Mouse (Mus musculus) kidney, postnatal 0 days (tissue): ENCODE data around the gene Tpgs1. TPM values are rescaled to one million over a fixed set of nuclear protein-coding genes. Genes with fewer than 3 reads are reported as not detected.

Experiments
- ATAC-seq: fragments of 200-750 bp; cut with Nextera tagmentation; replicated peaks from 2 replicates; pipeline ENCODE4 v1.8.0; 2017; ENCODE audit warnings: low read depth, moderate number of reproducible peaks, moderate TSS enrichment, moderate library complexity; ENCODE audit not compliant: low FRiP score
- DNase-seq: peaks from one replicate; pipeline ENCODE4 v3.0.0-alpha.2; 2016; ENCODE audit warnings: low spot score
- H3K27ac ChIP-seq: fragments of 300-500 bp; sonication (generic); 2 replicates; pipeline ENCODE4 v1.5.1; 2014; ENCODE audit warnings: mild to moderate bottlenecking
- H3K27me3 ChIP-seq: fragments of 300-500 bp; sonication (generic); 2 replicates; pipeline ENCODE4 v1.6.1; 2014; ENCODE audit warnings: low read length, mixed read lengths; ENCODE audit not compliant: insufficient read depth
- H3K36me3 ChIP-seq: fragments of 300-500 bp; sonication (generic); 2 replicates; pipeline ENCODE4 v1.6.1; 2014; ENCODE audit warnings: low read length, mixed read lengths; ENCODE audit not compliant: insufficient read depth
- H3K4me1 ChIP-seq: fragments of 300-500 bp; sonication (generic); replicated peaks from 2 replicates; pipeline ENCODE4 v1.6.1; 2014; ENCODE audit warnings: antibody characterized with exemption, low read length, mixed read lengths; ENCODE audit not compliant: insufficient read depth
- H3K4me2 ChIP-seq: fragments of 300-500 bp; sonication (generic); 2 replicates; pipeline ENCODE4 v1.6.1; 2014; ENCODE audit warnings: mild to moderate bottlenecking, low read length, moderate library complexity, mixed read lengths
- H3K4me3 ChIP-seq: fragments of 300-500 bp; sonication (generic); replicated peaks from 2 replicates; pipeline ENCODE4 v1.5.1; 2014; ENCODE audit warnings: low read depth, low read length
- H3K9ac ChIP-seq: fragments of 300-500 bp; sonication (generic); 2 replicates; pipeline ENCODE4 v1.6.1; 2014; ENCODE audit warnings: low read depth, low read length
- H3K9me3 ChIP-seq: fragments of 300-500 bp; sonication (generic); replicated peaks from 2 replicates; pipeline ENCODE4 v1.6.1; 2016; ENCODE audit warnings: low read length, inconsistent platforms, mixed read lengths
- CTCF ChIP-seq: IDR thresholded peaks from 2 replicates; pipeline ENCODE4 v1.5.1; 2016; ENCODE audit warnings: antibody characterized with exemption, low read depth, mild to moderate bottlenecking, moderate library complexity
- WGBS: fragments of 180-500 bp; shearing (Covaris S2); extraction: QIAGEN DNeasy Blood & Tissue Kit; methylation state at CpG from one replicate; pipeline ENCODE4 v1.1.7; 2014; 5-methylcytosine and 5-hydroxymethylcytosine counted together
- polyA plus RNA-seq: library from polyadenylated mRNA; unstranded; fragments of >200 nt; fragmentation: Nextera tagmentation; extraction: Ambion mirVana; gene quantifications from 2 replicates; pipeline ENCODE4 v1.2.1, GENCODE M21; 2015

Tpgs1 gene
- polyA plus RNA-seq, 1 experiment from 2014 or later, result 84.9 TPM

DNA sequence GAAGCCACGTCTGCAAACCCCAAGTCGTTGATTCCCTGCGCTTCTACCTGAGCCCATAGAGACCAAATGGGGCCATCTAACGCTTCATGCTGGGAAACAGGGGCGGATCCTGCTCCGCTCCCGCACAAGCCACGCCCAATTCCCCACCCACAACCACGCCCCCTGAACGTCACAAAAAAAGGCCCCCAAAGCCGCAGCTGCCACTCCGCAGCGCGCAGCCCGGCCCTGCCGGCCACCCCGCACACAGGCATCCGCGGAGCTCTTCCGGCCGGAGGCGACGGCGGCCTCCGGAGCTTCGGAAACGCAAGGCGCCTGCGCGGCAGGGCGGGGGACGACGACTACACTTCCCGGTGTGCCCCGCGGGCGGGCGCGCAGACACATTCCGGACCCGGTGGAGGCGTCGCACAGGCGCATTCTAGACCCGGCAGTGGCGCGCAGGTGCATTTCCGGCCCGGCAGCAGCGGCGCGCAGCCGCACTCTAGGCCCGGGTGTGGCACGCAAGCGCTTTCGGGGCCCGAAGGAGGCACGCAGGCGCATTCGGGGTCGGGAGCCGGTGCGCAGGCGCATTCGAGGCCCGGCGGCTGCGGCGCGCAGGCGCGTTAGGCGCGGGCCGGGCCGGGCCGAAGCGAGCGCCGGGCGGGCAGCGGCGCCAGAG is 12.5 kb downstream of the Tpgs1 start, which contains the start of gene Cdc34:
Gene Cdc34 (plus strand): TSS at position 605 of the 655 bp plus-strand sequence.
- H3K9me3 ChIP-seq, result no peaks in the 10 kb centered on the region
- peak; percentile 51 for TF ChIP-seq CTCF

DNA sequence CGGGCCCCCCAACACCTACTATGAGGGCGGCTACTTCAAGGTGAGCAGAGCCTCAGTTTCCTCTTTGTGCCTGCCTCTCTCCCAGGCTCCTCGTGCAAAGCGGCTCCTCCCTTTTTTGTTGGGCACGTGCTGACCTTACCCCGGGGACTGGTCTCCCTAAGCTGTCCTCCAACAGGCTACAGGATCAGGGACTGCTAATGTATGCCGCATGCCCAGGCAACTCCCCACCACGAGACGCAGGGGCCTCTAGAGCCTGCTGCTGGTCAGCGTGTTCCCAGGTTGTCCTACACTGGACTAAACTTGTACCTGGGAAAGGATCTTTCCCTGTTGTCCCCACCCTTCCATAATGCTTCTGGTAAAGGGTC is 13.4 kb downstream of the Tpgs1 start:
- no peak for TF ChIP-seq CTCF
- ATAC-seq, result 0 out of 2 replicates have a peak, but pooled peaks have one; percentile 4
- Histone ChIP-seq H3K9me3 (no peaks in the 10 kb centered on the region), H3K4me2 (peak overlapping the region; percentile 78), H3K27me3 (no peaks in the 10 kb centered on the region), H3K9ac (peak overlapping the region; percentile 87), H3K4me3 (peak overlapping the region; percentile 80), H3K36me3 (peaks cover 31% of the 10 kb centered on the region; the same call in 1 of the 2 replicates), H3K4me1 (peaks cover 5% of the 10 kb centered on the region; the same call in 1 of the 2 replicates), H3K27ac (peak overlapping the region; percentile 92)
- no peak for DNase-seq
- WGBS, result 1% methylated on average over 10 of the region's 10 CpGs

More for the DNA sequence above, 12.5 kb downstream of the Tpgs1 start, which contains the start of gene Cdc34:
- Histone ChIP-seq H3K4me1 (peaks cover 5% of the 10 kb centered on the region; the same call in 1 of the 2 replicates), H3K4me2 (peak within 1 kb of the TSS; percentile 78), H3K27me3 (no peaks in the 10 kb centered on the region), H3K9ac (peak within 1 kb of the TSS; percentile 87), H3K27ac (peak within 1 kb of the TSS; percentile 92), H3K36me3 (peaks cover 23% of the 10 kb centered on the region; the same call in 1 of the 2 replicates), H3K4me3 (peak within 1 kb of the TSS; percentile 80)
- ATAC-seq (peak; percentile 92), DNase-seq (peak; percentile 99)
- WGBS, result under 1% methylated on average over 71 of the region's 84 CpGs

DNA sequence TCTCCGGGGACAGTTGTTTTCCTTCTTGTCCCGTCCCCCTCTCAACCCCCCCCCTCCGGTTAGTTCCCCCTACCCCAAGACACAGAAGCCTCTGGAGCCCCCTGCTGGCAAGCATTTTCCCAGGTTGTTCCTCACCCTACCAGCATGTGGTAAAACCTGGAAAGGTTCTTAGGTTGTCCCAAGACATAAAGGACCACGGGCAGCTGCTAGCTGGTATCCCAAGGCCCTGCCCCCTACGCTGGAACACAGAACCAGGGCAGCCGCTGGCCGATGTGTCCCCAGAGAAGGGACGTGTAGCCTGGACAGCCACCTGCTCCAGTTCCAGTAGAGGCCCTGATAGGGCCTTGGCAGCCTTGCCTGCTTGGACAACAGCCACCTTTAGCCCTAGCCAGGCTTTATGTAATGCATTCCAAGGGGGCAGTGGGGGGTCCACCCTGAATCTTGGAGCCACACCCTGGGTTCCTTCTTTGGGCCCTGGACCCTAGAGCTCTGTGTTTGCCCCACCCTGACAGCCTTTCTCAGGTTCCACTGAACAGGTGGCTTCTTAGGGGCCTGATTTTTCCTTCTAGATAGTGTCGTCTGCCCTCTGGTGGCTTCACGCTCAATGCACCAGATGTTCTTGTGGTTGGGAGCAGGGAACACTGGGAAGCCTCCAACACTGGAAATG is 13.9 kb downstream of the Tpgs1 start:
- WGBS, result 2% methylated on average over 10 of the region's 10 CpGs
- ATAC-seq (peak; percentile 8), DNase-seq (peak; percentile 82)
- Histone ChIP-seq H3K9ac (peak overlapping the region; percentile 87), H3K4me2 (peak overlapping the region; percentile 78), H3K36me3 (peaks cover 34% of the 10 kb centered on the region), H3K4me3 (peak overlapping the region; percentile 80), H3K4me1 (peaks cover 5% of the 10 kb centered on the region; the same call in 1 of the 2 replicates), H3K9me3 (no peaks in the 10 kb centered on the region), H3K27me3 (no peaks in the 10 kb centered on the region), H3K27ac (peak overlapping the region; percentile 92)
- TF ChIP-seq CTCF, result peak; percentile 63

DNA sequence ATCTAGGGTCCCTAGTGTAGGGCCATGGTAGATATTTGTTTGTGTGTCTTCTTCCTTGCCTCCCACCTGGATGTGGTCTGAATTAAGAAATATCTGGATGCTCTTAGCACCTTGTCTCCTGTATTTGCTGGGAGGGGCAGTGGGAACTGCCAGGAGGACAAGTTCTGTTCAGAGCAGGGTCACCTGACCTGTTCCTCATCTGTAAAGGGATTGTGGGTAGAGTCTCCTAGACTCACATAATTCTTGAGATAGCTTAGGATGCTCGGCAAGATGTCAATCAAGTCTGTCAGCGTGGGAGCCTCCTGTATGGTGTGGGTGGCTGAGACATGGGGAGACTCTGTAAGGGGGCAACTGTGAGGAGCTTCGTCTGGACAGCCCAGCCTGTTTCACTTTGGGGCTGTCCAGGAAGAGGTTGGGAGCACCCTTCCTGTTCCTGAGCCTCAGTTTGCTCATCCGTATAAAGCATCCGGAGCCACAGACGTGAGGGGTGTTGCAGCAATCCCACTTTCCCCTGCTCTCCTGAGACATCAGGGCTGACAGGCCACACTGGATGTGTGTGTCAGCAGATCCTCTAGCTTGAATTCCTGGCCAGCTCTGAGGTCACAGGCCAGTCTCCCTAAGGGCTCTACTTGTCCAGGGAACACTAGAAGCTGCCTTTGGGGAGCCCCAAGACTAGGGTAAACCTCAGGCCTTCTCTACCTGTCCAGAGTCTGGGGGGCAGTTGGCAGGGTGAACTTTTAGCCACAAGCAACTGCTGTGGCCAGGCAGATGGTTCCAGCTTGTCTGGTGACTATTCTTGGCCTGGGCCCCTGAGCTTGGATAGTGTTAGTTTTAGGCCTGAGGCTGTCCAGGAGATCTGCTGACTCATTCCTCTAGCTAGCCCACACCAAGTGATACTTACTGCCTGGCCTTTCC is 14.8 kb downstream of the Tpgs1 start:
- Histone ChIP-seq H3K4me2 (peak overlapping the region; percentile 78), H3K27ac (no peak overlapping the region), H3K4me1 (peaks cover 5% of the 10 kb centered on the region; the same call in 1 of the 2 replicates), H3K9me3 (no peaks in the 10 kb centered on the region), H3K9ac (peak overlapping the region; percentile 87), H3K36me3 (peaks cover 42% of the 10 kb centered on the region), H3K27me3 (no peaks in the 10 kb centered on the region), H3K4me3 (peak overlapping the region; percentile 80)
- 83% methylated on average over 6 of the region's 6 CpGs for WGBS
- ATAC-seq (no peak), DNase-seq (no peak)
- TF ChIP-seq CTCF, result no peak

DNA sequence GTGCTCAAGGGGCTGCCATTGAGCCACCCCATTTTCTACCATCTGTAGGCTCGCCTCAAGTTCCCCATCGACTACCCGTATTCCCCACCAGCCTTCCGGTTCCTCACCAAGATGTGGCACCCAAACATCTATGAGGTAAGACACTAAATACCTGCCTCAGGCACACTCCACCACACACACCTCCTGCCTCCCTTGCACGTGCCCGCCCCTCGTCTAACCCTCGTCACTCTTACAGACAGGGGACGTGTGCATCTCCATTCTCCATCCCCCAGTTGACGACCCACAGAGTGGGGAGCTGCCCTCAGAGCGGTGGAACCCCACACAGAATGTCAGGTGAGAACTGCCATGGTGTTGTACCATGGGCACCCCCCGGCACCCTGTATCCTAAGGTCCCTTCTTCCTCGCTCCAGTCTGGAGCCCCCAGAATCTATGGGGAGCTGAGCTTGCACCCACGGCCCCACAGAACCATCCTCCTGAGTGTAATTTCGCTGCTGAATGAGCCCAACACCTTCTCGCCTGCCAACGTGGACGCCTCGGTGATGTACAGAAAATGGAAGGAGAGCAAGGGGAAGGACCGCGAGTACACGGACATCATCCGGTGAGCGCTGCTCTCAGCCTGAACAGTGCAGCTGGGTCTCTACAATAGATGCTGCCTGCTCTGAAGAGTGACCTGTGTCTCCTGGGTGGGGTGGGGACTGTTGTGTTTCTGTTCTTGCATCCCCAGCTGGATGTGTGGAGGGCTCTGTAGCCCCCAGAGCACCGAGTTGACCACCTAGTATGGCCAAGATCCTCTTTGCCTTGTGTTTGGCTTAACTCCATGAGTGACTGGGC is 15.8 kb downstream of the Tpgs1 start:
- H3K4me1 ChIP-seq, result peaks cover 5% of the 10 kb centered on the region; the same call in 1 of the 2 replicates
- no peak overlapping the region for H3K4me2 ChIP-seq
- WGBS, result 92% methylated on average over 25 of the region's 25 CpGs
- H3K36me3 ChIP-seq, result peaks cover 47% of the 10 kb centered on the region
- no peak overlapping the region for H3K4me3 ChIP-seq
- DNase-seq, result no peak
- no peaks in the 10 kb centered on the region for H3K9me3 ChIP-seq
- no peak for TF ChIP-seq CTCF
- ATAC-seq, result no peak
- H3K27me3 ChIP-seq, result no peaks in the 10 kb centered on the region
- H3K9ac ChIP-seq, result peak overlapping the region; percentile 87; the same call in 1 of the 2 replicates
- no peak overlapping the region for H3K27ac ChIP-seq
